In genomic region chr7:29238019-29238967, GRCm38 (mm10) we compare ENCODE assay signal across 8 mouse cellular contexts. TPM values are rescaled to one million over a fixed set of nuclear protein-coding genes. Genes with fewer than 3 reads are reported as not detected.
A peak's percentile ranks its signal among the peaks of the same experiment; 100 is the strongest.
DNase-seq lines count a peak whose midpoint lies in the region; ATAC-seq lines count a peak whose summit lies in the region.

Yif1b (plus strand) TSS chr7:29238329.

- H3K4me3 ChIP-seq in forebrain, embryonic 14.5 days (ENCODE audit: low read depth, low read length) = peak within 1 kb of the TSS; percentile 61
- peak within 1 kb of the TSS; percentile 74 for H3K4me3 ChIP-seq in neural tube, embryonic 15.5 days (replicated peaks)

- H3K36me3 ChIP-seq in forebrain, embryonic 14.5 days (ENCODE audit: control insufficient read depth, insufficient read depth, low read length) = no peaks in the 10 kb centered on the region
- H3K36me3 ChIP-seq in neural tube, embryonic 15.5 days = no peaks in the 10 kb centered on the region

- H3K27me3 ChIP-seq in forebrain, embryonic 14.5 days (replicated peaks; ENCODE audit: control insufficient read depth, insufficient read depth, low read length) = no peaks in the 10 kb centered on the region
- peaks cover 10% of the 10 kb centered on the region for H3K27me3 ChIP-seq in neural tube, embryonic 15.5 days (replicated peaks)

- WGBS in forebrain, embryonic 14.5 days = under 1% methylated on average over 60 of the region's 60 CpGs
- WGBS in neural tube, embryonic 15.5 days = under 1% methylated on average over 60 of the region's 60 CpGs

- intact Hi-C loops in heart, postnatal 14 days (cut with DNase I) = loop anchor here (2.0 kb wide), 1 partner anchor 57 kb away; the partner anchor contains the start of gene Psmd8

- H3K9me3 ChIP-seq in forebrain, embryonic 14.5 days (replicated peaks; ENCODE audit: control insufficient read depth, low read length) = no peaks in the 10 kb centered on the region
- no peaks in the 10 kb centered on the region for H3K9me3 ChIP-seq in neural tube, embryonic 15.5 days (replicated peaks)

- H3K27ac ChIP-seq in forebrain, embryonic 14.5 days (ENCODE audit: low read depth, low read length) = peak within 1 kb of the TSS; percentile 55
- peak within 1 kb of the TSS; percentile 94 for H3K27ac ChIP-seq in neural tube, embryonic 15.5 days (replicated peaks)

- peaks cover 6% of the 10 kb centered on the region for H3K4me1 ChIP-seq in forebrain, embryonic 14.5 days (ENCODE audit: control insufficient read depth, insufficient read depth, low read length)
- peaks cover 12% of the 10 kb centered on the region for H3K4me1 ChIP-seq in neural tube, embryonic 15.5 days

- H3K4me2 ChIP-seq in forebrain, embryonic 14.5 days (ENCODE audit: low read length) = peak within 1 kb of the TSS; percentile 82
- peak within 1 kb of the TSS; percentile 81 for H3K4me2 ChIP-seq in neural tube, embryonic 15.5 days

- peak; percentile 98 for ATAC-seq in forebrain, embryonic 14.5 days
- ATAC-seq in neural tube, embryonic 15.5 days (ENCODE audit: low FRiP score) = peak; percentile 99

- DNase-seq in ES-CJ7 (ENCODE audit: low read depth, low spot score) = peak; percentile 100
- DNase-seq in cerebellum, adult 11 months = peak; percentile 97
- peak; percentile 100 for DNase-seq in forebrain, embryonic 14.5 days (ENCODE audit: low spot score)
- peak; percentile 95 to 97 for DNase-seq in heart, postnatal 14 days
- DNase-seq in layer of hippocampus, adult 11-12 months (ENCODE audit: low spot score) = peak; percentile 98
- DNase-seq in lung, adult 18-20 months = peak; percentile 99
- DNase-seq in testis, postnatal 14 days (ENCODE audit: low spot score) = peak; percentile 98

- peak within 1 kb of the TSS; percentile 76 for H3K9ac ChIP-seq in forebrain, embryonic 14.5 days (ENCODE audit: low read length)
- peak within 1 kb of the TSS; percentile 77 for H3K9ac ChIP-seq in neural tube, embryonic 15.5 days (replicated peaks)

RNA-seq across cellular contexts. Expression of gene Yif1b, which starts in this region (rescaled TPM):
- polyA plus RNA-seq in forebrain, embryonic 14.5 days (2014; fragmentation: Nextera tagmentation; extraction: Ambion mirVana) = 88.2 and 96.2 TPM in 2 replicates
- total RNA-seq in heart, postnatal 14 days (2021) = 10 to 100 TPM; 62.0 to 68.3 TPM
- 112 and 113 TPM in 2 replicates for polyA plus RNA-seq in neural tube, embryonic 15.5 days (2015; fragmentation: Nextera tagmentation; extraction: Ambion mirVana)

Comparison
In these comparisons a context has a peak if more than half of its experiments do, and no peak if none do; other contexts are left out.
1. Peak in every context shown above with its lines: DNase-seq, ATAC-seq, H3K4me3 ChIP-seq and H3K27ac ChIP-seq.